Mouse (Mus musculus) kidney, postnatal 0 days (tissue): ENCODE results near the gene Pds5b. TPM values are rescaled to one million over a fixed set of nuclear protein-coding genes. Genes with fewer than 3 reads are reported as not detected.
A peak's percentile ranks its signal among the peaks of the same experiment; 100 is the strongest.

Experiments
- ATAC-seq: fragments of 200-750 bp; cut with Nextera tagmentation; replicated peaks from 2 replicates; pipeline ENCODE4 v1.8.0; 2017; ENCODE audit warnings: low read depth, moderate number of reproducible peaks, moderate TSS enrichment, moderate library complexity; ENCODE audit not compliant: low FRiP score
- DNase-seq: peaks from one replicate; pipeline ENCODE4 v3.0.0-alpha.2; 2016; ENCODE audit warnings: low spot score
- H3K27ac ChIP-seq: fragments of 300-500 bp; sonication (generic); 2 replicates; pipeline ENCODE4 v1.5.1; 2014; ENCODE audit warnings: mild to moderate bottlenecking
- H3K27me3 ChIP-seq: fragments of 300-500 bp; sonication (generic); 2 replicates; pipeline ENCODE4 v1.6.1; 2014; ENCODE audit warnings: low read length, mixed read lengths; ENCODE audit not compliant: insufficient read depth
- H3K36me3 ChIP-seq: fragments of 300-500 bp; sonication (generic); 2 replicates; pipeline ENCODE4 v1.6.1; 2014; ENCODE audit warnings: low read length, mixed read lengths; ENCODE audit not compliant: insufficient read depth
- H3K4me1 ChIP-seq: fragments of 300-500 bp; sonication (generic); replicated peaks from 2 replicates; pipeline ENCODE4 v1.6.1; 2014; ENCODE audit warnings: antibody characterized with exemption, low read length, mixed read lengths; ENCODE audit not compliant: insufficient read depth
- H3K4me2 ChIP-seq: fragments of 300-500 bp; sonication (generic); 2 replicates; pipeline ENCODE4 v1.6.1; 2014; ENCODE audit warnings: mild to moderate bottlenecking, low read length, moderate library complexity, mixed read lengths
- H3K4me3 ChIP-seq: fragments of 300-500 bp; sonication (generic); replicated peaks from 2 replicates; pipeline ENCODE4 v1.5.1; 2014; ENCODE audit warnings: low read depth, low read length
- H3K9ac ChIP-seq: fragments of 300-500 bp; sonication (generic); 2 replicates; pipeline ENCODE4 v1.6.1; 2014; ENCODE audit warnings: low read depth, low read length
- H3K9me3 ChIP-seq: fragments of 300-500 bp; sonication (generic); replicated peaks from 2 replicates; pipeline ENCODE4 v1.6.1; 2016; ENCODE audit warnings: low read length, inconsistent platforms, mixed read lengths
- CTCF ChIP-seq: IDR thresholded peaks from 2 replicates; pipeline ENCODE4 v1.5.1; 2016; ENCODE audit warnings: antibody characterized with exemption, low read depth, mild to moderate bottlenecking, moderate library complexity
- WGBS: fragments of 180-500 bp; shearing (Covaris S2); extraction: QIAGEN DNeasy Blood & Tissue Kit; methylation state at CpG from one replicate; pipeline ENCODE4 v1.1.7; 2014; 5-methylcytosine and 5-hydroxymethylcytosine counted together
- polyA plus RNA-seq: library from polyadenylated mRNA; unstranded; fragments of >200 nt; fragmentation: Nextera tagmentation; extraction: Ambion mirVana; gene quantifications from 2 replicates; pipeline ENCODE4 v1.2.1, GENCODE M21; 2015

The Pds5b gene
- polyA plus RNA-seq, 1 experiment from 2014 or later: 20.1 TPM

DNA sequence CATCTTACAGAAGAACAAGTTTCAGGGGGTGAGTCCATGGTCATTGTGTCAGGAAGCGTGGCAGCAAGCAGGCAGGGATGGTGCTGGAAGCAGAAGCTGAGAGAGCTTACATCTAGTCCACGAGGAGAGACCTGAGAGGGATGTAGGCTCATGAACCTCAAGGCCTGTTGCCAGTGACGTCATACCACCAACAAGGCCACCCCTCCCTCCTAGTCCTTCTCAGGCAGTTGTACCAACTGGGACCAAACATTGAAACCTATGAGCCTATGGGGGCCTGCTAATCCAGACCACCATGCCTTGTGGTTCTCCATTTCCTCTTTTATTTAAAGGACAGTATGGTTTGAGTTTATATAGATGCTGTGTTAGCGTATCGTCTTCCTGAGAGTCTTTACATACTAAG lies 143.2 kb downstream of the Pds5b start:
- 96% methylated on average over 5 of the region's 5 CpGs for WGBS

DNA sequence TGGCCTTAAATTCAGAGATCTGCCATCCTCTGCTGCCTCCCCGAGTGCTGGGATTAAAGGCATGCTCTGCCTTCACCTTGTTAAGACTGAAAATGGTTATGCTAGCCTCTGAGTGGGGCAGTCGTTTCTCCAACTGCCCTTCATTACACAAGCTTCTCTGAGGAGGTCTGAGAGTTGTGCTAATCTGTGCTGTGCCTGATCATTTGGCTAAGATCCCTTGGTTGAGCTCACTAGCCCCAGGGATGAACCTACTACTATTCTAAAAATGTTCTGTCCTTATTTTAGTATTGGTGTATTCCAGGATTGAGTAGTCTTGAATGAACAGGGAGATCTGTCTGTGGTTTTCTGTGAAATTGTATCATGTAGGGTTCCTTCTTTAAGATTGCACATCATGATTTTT lies 144.5 kb downstream of the Pds5b start:
- Histone ChIP-seq H3K9me3 (no peaks in the 10 kb centered on the region), H3K4me1 (no peaks in the 10 kb centered on the region), H3K9ac (no peak overlapping the region), H3K4me2 (no peak overlapping the region), H3K4me3 (no peak overlapping the region), H3K27ac (no peak overlapping the region), H3K27me3 (no peaks in the 10 kb centered on the region), H3K36me3 (no peaks in the 10 kb centered on the region)
- ATAC-seq (no peak), DNase-seq (no peak)
- no peak for TF ChIP-seq CTCF
- 38% methylated on average over 2 of the region's 2 CpGs for WGBS

More for the DNA sequence above, 143.2 kb downstream of the Pds5b start:
- no peaks in the 10 kb centered on the region for H3K4me1 ChIP-seq
- H3K9ac ChIP-seq: no peak overlapping the region
- H3K27ac ChIP-seq: no peak overlapping the region
- no peaks in the 10 kb centered on the region for H3K36me3 ChIP-seq
- no peaks in the 10 kb centered on the region for H3K27me3 ChIP-seq
- H3K4me2 ChIP-seq: no peak overlapping the region
- no peak for DNase-seq
- H3K4me3 ChIP-seq: no peak overlapping the region
- no peaks in the 10 kb centered on the region for H3K9me3 ChIP-seq
- ATAC-seq: no peak
- TF ChIP-seq CTCF: no peak

DNA sequence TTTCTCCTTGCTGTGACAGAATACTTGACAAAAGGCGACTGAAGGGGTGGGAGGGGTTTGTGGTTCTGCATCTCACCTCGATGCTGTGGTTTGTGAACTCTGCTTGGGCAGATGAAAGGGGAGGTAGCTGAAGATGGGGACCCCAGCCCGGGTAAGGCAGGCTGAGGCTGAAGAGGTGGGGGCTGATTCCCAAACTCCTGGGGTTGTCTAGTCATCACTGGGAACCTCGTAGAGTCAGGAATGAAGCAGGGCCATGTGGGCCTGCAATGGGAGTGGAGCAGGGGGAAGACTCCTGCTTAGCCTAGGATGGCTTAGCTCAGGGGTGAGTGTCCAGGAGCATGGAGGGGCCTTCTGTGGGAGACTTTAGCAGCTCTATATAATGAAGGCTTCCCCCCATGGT lies 145.3 kb downstream of the Pds5b start:
- H3K4me2 ChIP-seq: no peak overlapping the region
- 76% methylated on average over 4 of the region's 4 CpGs for WGBS
- TF ChIP-seq CTCF: no peak
- ATAC-seq (no peak), DNase-seq (no peak)
- H3K9ac ChIP-seq: no peak overlapping the region
- no peaks in the 10 kb centered on the region for H3K27me3 ChIP-seq
- no peaks in the 10 kb centered on the region for H3K9me3 ChIP-seq
- H3K36me3 ChIP-seq: no peaks in the 10 kb centered on the region
- H3K4me1 ChIP-seq: no peaks in the 10 kb centered on the region
- H3K27ac ChIP-seq: no peak overlapping the region
- H3K4me3 ChIP-seq: no peak overlapping the region

GRCm38 (mm10) chr5:150819520-150819919 lies 146.0 kb downstream of the Pds5b start:
- no peak for TF ChIP-seq CTCF
- Histone ChIP-seq H3K27ac (no peak overlapping the region), H3K4me1 (no peaks in the 10 kb centered on the region), H3K9me3 (no peaks in the 10 kb centered on the region), H3K4me3 (no peak overlapping the region), H3K4me2 (no peak overlapping the region), H3K9ac (no peak overlapping the region), H3K27me3 (no peaks in the 10 kb centered on the region), H3K36me3 (no peaks in the 10 kb centered on the region)
- ATAC-seq (no peak), DNase-seq (no peak)
- WGBS: 80% methylated on average over 5 of the region's 5 CpGs

- H3K27ac ChIP-seq: no peak overlapping the region
- WGBS: 67% methylated on average over 4 of the region's 4 CpGs
- DNase-seq: peak; percentile 37
- H3K4me3 ChIP-seq: no peak overlapping the region
- ATAC-seq: no peak
- no peaks in the 10 kb centered on the region for H3K36me3 ChIP-seq
- no peak overlapping the region for H3K4me2 ChIP-seq
- TF ChIP-seq CTCF: no peak
- H3K27me3 ChIP-seq: no peaks in the 10 kb centered on the region
- no peaks in the 10 kb centered on the region for H3K4me1 ChIP-seq
- no peak overlapping the region for H3K9ac ChIP-seq
- H3K9me3 ChIP-seq: no peaks in the 10 kb centered on the region
Observed at GRCm38 (mm10) chr5:150821152-150821551, 147.6 kb downstream of the Pds5b start.

- no peak for ATAC-seq
Observed at GRCm38 (mm10) chr5:150822781-150823180, 149.2 kb downstream of the Pds5b start.

DNA sequence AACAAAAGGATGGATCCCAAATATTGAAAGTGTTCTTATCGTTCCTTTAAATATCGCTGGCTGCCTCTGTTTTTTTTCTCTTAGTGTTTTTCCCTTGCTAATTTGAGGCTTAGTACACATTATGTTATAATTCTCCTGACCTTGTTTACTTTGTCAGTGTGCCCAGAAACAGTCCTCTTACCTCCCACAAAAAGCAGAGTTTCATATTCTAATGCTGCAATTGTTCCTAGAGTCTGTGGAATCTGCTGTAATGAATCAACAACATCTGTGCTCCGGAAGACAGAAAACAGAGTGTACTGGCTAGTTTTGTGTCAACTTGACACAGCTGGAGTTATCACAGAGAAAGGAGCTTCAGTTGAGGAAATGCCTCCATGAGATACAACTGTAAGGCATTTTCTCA lies 149.8 kb downstream of the Pds5b start:
- Histone ChIP-seq H3K4me2 (no peak overlapping the region), H3K4me3 (no peak overlapping the region), H3K9me3 (no peaks in the 10 kb centered on the region), H3K9ac (no peak overlapping the region), H3K27me3 (no peaks in the 10 kb centered on the region), H3K36me3 (no peaks in the 10 kb centered on the region), H3K4me1 (no peaks in the 10 kb centered on the region), H3K27ac (no peak overlapping the region)
- ATAC-seq (no peak), DNase-seq (peak; percentile 52)
- no peak for TF ChIP-seq CTCF
- WGBS: 61% methylated on average over 3 of the region's 3 CpGs

More at GRCm38 (mm10) chr5:150822781-150823180, 149.2 kb downstream of the Pds5b start:
- no peak for TF ChIP-seq CTCF
- H3K27ac ChIP-seq: no peak overlapping the region
- WGBS: 84% methylated on average over 6 of the region's 6 CpGs
- no peak overlapping the region for H3K4me2 ChIP-seq
- no peaks in the 10 kb centered on the region for H3K27me3 ChIP-seq
- H3K9me3 ChIP-seq: no peaks in the 10 kb centered on the region
- H3K36me3 ChIP-seq: no peaks in the 10 kb centered on the region
- no peak for DNase-seq
- H3K9ac ChIP-seq: no peak overlapping the region
- H3K4me3 ChIP-seq: no peak overlapping the region
- no peaks in the 10 kb centered on the region for H3K4me1 ChIP-seq
